Mouse (Mus musculus): ENCODE measurements at regions not wholly inside any gene's neighbourhood (a gene's known extent, or its start where the extent isn't known, plus 50 kb on each side); places are given as distances from the start of the nearest gene placed in this dataset.

GRCm38 (mm10) chr13:44118846-44119245, 334.3 kb downstream of the Cd83 start:
- 71% methylated on average over 6 of the region's 6 CpGs for WGBS
- Histone ChIP-seq H3K9ac (ENCODE audit: low read length) (no peak overlapping the region), H3K27ac (replicated peaks) (no peak overlapping the region), H3K9me3 (ENCODE audit: control insufficient read depth, low read length) (no peaks in the 10 kb centered on the region), H3K27me3 (ENCODE audit: control insufficient read depth, insufficient read depth, low read length) (no peaks in the 10 kb centered on the region), H3K4me1 (replicated peaks; ENCODE audit: control insufficient read depth, insufficient read depth) (no peaks in the 10 kb centered on the region), H3K4me2 (replicated peaks; ENCODE audit: low read depth) (no peak overlapping the region), H3K36me3 (ENCODE audit: control insufficient read depth, insufficient read depth, low read length) (no peaks in the 10 kb centered on the region), H3K4me3 (ENCODE audit: low read depth, low read length) (no peak overlapping the region)
- no peak for DNase-seq (ENCODE audit: low spot score)
- no peak for ATAC-seq (ENCODE audit: low FRiP score, low TSS enrichment)
- TF ChIP-seq EP300 (optimal IDR thresholded peaks at IDR 0.05), result no peak
- no peak for TF ChIP-seq CTCF (IDR thresholded peaks at IDR 0.05; ENCODE audit: low read depth)

- DNase-seq (ENCODE audit: low spot score), result no peak
- WGBS, result 61% methylated on average over 7 of the region's 8 CpGs
- TF ChIP-seq CTCF (IDR thresholded peaks at IDR 0.05; ENCODE audit: low read depth) (no peak), EP300 (optimal IDR thresholded peaks at IDR 0.05) (no peak)
- H3K27ac ChIP-seq (replicated peaks), result no peak overlapping the region
- no peaks in the 10 kb centered on the region for H3K9me3 ChIP-seq (ENCODE audit: control insufficient read depth, low read length)
- H3K27me3 ChIP-seq (ENCODE audit: control insufficient read depth, insufficient read depth, low read length), result no peaks in the 10 kb centered on the region
- H3K9ac ChIP-seq (ENCODE audit: low read length), result no peak overlapping the region
- no peak for ATAC-seq (ENCODE audit: low FRiP score, low TSS enrichment)
- H3K4me1 ChIP-seq (replicated peaks; ENCODE audit: control insufficient read depth, insufficient read depth), result no peaks in the 10 kb centered on the region
- no peaks in the 10 kb centered on the region for H3K36me3 ChIP-seq (ENCODE audit: control insufficient read depth, insufficient read depth, low read length)
- no peak overlapping the region for H3K4me3 ChIP-seq (ENCODE audit: low read depth, low read length)
- no peak overlapping the region for H3K4me2 ChIP-seq (replicated peaks; ENCODE audit: low read depth)
Measured at GRCm38 (mm10) chr13:44121241-44121671, 336.7 kb downstream of the Cd83 start.

GRCm38 (mm10) chr13:44121932-44122331, 337.4 kb downstream of the Cd83 start:
- Histone ChIP-seq H3K4me3 (ENCODE audit: low read depth, low read length) (no peak overlapping the region), H3K27me3 (ENCODE audit: control insufficient read depth, insufficient read depth, low read length) (no peaks in the 10 kb centered on the region), H3K9me3 (ENCODE audit: control insufficient read depth, low read length) (no peaks in the 10 kb centered on the region), H3K36me3 (ENCODE audit: control insufficient read depth, insufficient read depth, low read length) (no peaks in the 10 kb centered on the region), H3K4me1 (replicated peaks; ENCODE audit: control insufficient read depth, insufficient read depth) (no peaks in the 10 kb centered on the region), H3K9ac (ENCODE audit: low read length) (no peak overlapping the region), H3K4me2 (replicated peaks; ENCODE audit: low read depth) (no peak overlapping the region), H3K27ac (replicated peaks) (no peak overlapping the region)
- WGBS, result 82% methylated on average over 7 of the region's 7 CpGs
- DNase-seq (ENCODE audit: low spot score) (no peak), ATAC-seq (ENCODE audit: low FRiP score, low TSS enrichment) (no peak)
- no peak for TF ChIP-seq CTCF (IDR thresholded peaks at IDR 0.05; ENCODE audit: low read depth)

- WGBS, result 20% methylated on average over 10 of the region's 10 CpGs
- DNase-seq (ENCODE audit: low spot score) (peak; percentile 72), ATAC-seq (ENCODE audit: low FRiP score, low TSS enrichment) (peak; percentile 87)
Measured at GRCm38 (mm10) chr13:44126198-44126597, 341.6 kb downstream of the Cd83 start.

GRCm38 (mm10) chr13:44128506-44129274, 344.1 kb downstream of the Cd83 start:
- H3K4me3 ChIP-seq (ENCODE audit: low read depth, low read length), result no peak overlapping the region
- no peak overlapping the region for H3K9ac ChIP-seq (ENCODE audit: low read length)
- H3K27me3 ChIP-seq (ENCODE audit: control insufficient read depth, insufficient read depth, low read length), result no peaks in the 10 kb centered on the region
- DNase-seq (ENCODE audit: low spot score) (no peak), ATAC-seq (ENCODE audit: low FRiP score, low TSS enrichment) (no peak)
- no peaks in the 10 kb centered on the region for H3K36me3 ChIP-seq (ENCODE audit: control insufficient read depth, insufficient read depth, low read length)
- no peak for TF ChIP-seq CTCF (IDR thresholded peaks at IDR 0.05; ENCODE audit: low read depth)
- TF ChIP-seq EP300 (optimal IDR thresholded peaks at IDR 0.05), result no peak
- H3K4me2 ChIP-seq (replicated peaks; ENCODE audit: low read depth), result no peak overlapping the region
- WGBS, result 87% methylated on average over 16 of the region's 16 CpGs
- no peaks in the 10 kb centered on the region for H3K4me1 ChIP-seq (replicated peaks; ENCODE audit: control insufficient read depth, insufficient read depth)
- no peak overlapping the region for H3K27ac ChIP-seq (replicated peaks)
- H3K9me3 ChIP-seq (ENCODE audit: control insufficient read depth, low read length), result no peaks in the 10 kb centered on the region

More at GRCm38 (mm10) chr13:44126198-44126597, 341.6 kb downstream of the Cd83 start:
- H3K4me2 ChIP-seq (replicated peaks; ENCODE audit: low read depth), result no peak overlapping the region
- no peak overlapping the region for H3K27ac ChIP-seq (replicated peaks)
- H3K4me1 ChIP-seq (replicated peaks; ENCODE audit: control insufficient read depth, insufficient read depth), result no peaks in the 10 kb centered on the region
- H3K27me3 ChIP-seq (ENCODE audit: control insufficient read depth, insufficient read depth, low read length), result no peaks in the 10 kb centered on the region
- no peak for TF ChIP-seq EP300 (optimal IDR thresholded peaks at IDR 0.05)
- TF ChIP-seq CTCF (IDR thresholded peaks at IDR 0.05; ENCODE audit: low read depth), result 0 out of 2 replicates have a peak, but pooled peaks have one; percentile 20
- H3K36me3 ChIP-seq (ENCODE audit: control insufficient read depth, insufficient read depth, low read length), result no peaks in the 10 kb centered on the region
- H3K4me3 ChIP-seq (ENCODE audit: low read depth, low read length), result no peak overlapping the region
- no peak overlapping the region for H3K9ac ChIP-seq (ENCODE audit: low read length)
- no peaks in the 10 kb centered on the region for H3K9me3 ChIP-seq (ENCODE audit: control insufficient read depth, low read length)

- WGBS, result 90% methylated on average over 5 of the region's 5 CpGs
Measured at GRCm38 (mm10) chr13:44131916-44132315, 347.3 kb downstream of the Cd83 start.

More at GRCm38 (mm10) chr13:44131916-44132315, 347.3 kb downstream of the Cd83 start:
- no peak for ATAC-seq (ENCODE audit: low FRiP score, low TSS enrichment)
- no peak overlapping the region for H3K4me2 ChIP-seq (replicated peaks; ENCODE audit: low read depth)
- DNase-seq (ENCODE audit: low spot score), result no peak
- H3K4me3 ChIP-seq (ENCODE audit: low read depth, low read length), result no peak overlapping the region
- H3K27me3 ChIP-seq (ENCODE audit: control insufficient read depth, insufficient read depth, low read length), result no peaks in the 10 kb centered on the region
- H3K36me3 ChIP-seq (ENCODE audit: control insufficient read depth, insufficient read depth, low read length), result no peaks in the 10 kb centered on the region
- H3K4me1 ChIP-seq (replicated peaks; ENCODE audit: control insufficient read depth, insufficient read depth), result no peaks in the 10 kb centered on the region
- no peak overlapping the region for H3K9ac ChIP-seq (ENCODE audit: low read length)
- no peaks in the 10 kb centered on the region for H3K9me3 ChIP-seq (ENCODE audit: control insufficient read depth, low read length)
- TF ChIP-seq CTCF (IDR thresholded peaks at IDR 0.05; ENCODE audit: low read depth) (no peak), EP300 (optimal IDR thresholded peaks at IDR 0.05) (no peak)
- no peak overlapping the region for H3K27ac ChIP-seq (replicated peaks)

Measured in stomach, postnatal 0 days (tissue).